16 mouse cellular contexts compared by ENCODE assay signal in the genomic region with DNA sequence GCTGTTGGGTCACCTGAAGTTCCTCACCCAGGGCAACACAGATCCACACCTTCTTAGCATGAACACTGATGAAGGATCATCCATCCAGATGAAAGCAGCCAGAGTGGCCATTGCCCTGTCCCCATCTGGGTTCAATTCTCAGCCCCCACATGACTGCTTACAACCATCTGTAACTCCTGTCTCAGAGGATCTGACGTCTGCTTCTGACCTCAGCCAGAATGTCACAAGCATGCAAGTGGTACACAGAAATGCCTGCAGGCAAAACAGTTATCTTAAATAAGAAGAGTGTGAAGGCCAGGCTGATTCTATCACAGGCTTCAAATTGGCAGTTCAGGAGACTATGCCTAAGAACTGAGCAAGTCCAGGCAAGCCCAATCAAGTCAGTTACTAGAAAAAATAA.
"Had no signal": no experiment of that assay in that cellular context is flagged by ENCODE, and none has a peak within 500 bp of the region (broad histone marks: within the 10 kb centered on the region; RNA-seq: fewer than 3 reads in every experiment).

No protein-coding gene starts in this region.

- H3K36me3 ChIP-seq: neural tube, embryonic 13.5 days; neural tube, embryonic 15.5 days; stomach, embryonic 15.5 days had no signal

- H3K9me3 ChIP-seq: neural tube, embryonic 13.5 days; neural tube, embryonic 15.5 days; stomach, embryonic 15.5 days had no signal

- H3K27ac ChIP-seq: neural tube, embryonic 13.5 days; neural tube, embryonic 15.5 days; stomach, embryonic 15.5 days; stomach, postnatal 0 days had no signal

- DNase-seq: retina, postnatal 1 day; right cerebral cortex, adult 18-20 months; right cerebral cortex, postnatal 14 days; right cerebral cortex, postnatal 25 days; right cerebral cortex, postnatal 4 days; spleen, adult 18-20 months; thymus, adult 18-20 months; thymus, adult 2 months; thymus, postnatal 14 days; thymus, postnatal 25 days; thymus, postnatal 36 days; thymus, postnatal 4 days had no signal

- H3K9ac ChIP-seq: neural tube, embryonic 13.5 days; neural tube, embryonic 15.5 days; stomach, embryonic 15.5 days had no signal

- H3K4me2 ChIP-seq: neural tube, embryonic 13.5 days; neural tube, embryonic 15.5 days; stomach, embryonic 15.5 days had no signal

- H3K27me3 ChIP-seq: neural tube, embryonic 13.5 days; neural tube, embryonic 15.5 days; stomach, embryonic 15.5 days had no signal

- H3K4me3 ChIP-seq: neural tube, embryonic 13.5 days; neural tube, embryonic 15.5 days; stomach, embryonic 15.5 days had no signal
